Mouse (Mus musculus): ENCODE data around the gene Gm10160.

Gm10160 gene

DNA sequence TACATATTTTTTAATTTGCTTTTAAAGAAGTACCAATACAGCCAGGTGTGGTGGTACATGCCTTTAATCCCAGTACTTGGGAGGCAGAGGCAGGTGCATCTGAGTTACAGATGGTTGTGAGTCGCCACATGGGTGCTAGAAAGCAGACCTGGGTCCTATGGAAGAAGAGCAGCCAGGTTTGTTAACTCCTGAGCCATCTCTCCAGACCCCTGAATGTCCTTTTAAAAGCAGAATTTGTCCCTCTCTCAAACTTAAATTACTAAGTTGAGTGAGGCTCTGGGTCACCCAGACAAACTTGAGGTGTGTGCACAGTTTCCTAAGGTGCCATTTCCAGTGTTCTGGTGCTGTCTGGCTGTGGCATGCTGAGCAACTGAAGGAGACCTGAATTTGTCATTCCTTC, at the start of gene Gm10160:
Gm10160 (minus strand) TSS at position 101 of the 400 bp plus-strand sequence.
- DNase-seq: no peak

DNA sequence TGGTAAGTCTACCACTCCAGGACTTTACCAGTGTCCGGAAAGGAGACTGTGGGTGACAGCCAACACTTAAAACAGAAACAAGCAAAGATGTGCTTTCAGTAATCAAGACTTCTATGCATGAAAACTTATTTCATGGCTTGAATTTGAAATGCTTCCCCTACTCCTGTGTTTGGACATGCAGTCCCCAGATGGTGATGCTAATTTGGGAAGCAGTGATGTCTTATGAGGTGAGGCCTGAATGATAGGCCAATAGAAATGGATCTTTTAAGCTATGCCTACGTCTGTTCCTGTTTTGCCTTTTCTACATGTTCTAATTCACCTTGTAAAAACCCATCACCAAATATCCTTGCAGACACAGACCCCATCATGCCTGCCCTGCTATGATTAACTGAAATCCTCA, 49.3 kb upstream of the Gm10160 start:
- DNase-seq: no peak

DNA sequence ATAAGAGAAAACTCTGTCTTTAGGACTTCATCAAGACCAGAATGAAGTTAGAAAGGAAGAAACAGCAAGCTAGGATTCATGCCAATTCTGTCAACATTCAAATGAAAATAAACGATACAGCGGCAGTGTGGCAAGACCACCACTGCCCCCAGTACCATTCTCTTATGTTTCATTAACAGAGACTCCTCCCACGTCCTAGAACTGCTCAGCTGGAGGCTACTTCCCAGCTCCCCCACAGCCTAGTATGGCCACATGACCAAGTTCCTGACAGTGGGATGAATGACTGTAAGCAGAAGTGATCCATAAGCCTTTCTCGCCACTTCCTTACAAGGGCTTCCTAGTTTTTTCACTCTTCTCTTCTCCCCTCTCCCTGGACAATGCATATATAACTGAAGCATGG, 48.5 kb upstream of the Gm10160 start:
- no peak for DNase-seq

DNA sequence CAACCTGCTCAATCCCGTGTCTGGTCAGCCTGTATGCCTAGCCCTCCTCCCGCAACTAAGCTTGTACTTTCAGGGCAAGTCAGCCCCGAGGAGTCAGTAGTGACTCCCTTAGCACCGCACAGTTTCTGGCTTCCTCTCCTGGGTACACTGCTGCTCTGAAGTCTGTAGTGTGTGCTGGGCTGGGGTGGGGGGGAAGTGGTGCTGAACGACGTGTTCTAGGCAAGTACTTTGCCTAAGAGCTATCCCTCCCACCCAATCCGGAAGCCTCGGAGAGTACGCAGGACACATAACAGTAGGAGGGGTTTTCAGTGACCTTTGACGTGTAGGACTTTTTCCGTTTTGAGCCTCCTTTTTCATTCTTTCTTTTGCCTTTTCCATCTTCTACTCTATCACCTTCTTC, 43.8 kb upstream of the Gm10160 start:
- no peak for DNase-seq

DNA sequence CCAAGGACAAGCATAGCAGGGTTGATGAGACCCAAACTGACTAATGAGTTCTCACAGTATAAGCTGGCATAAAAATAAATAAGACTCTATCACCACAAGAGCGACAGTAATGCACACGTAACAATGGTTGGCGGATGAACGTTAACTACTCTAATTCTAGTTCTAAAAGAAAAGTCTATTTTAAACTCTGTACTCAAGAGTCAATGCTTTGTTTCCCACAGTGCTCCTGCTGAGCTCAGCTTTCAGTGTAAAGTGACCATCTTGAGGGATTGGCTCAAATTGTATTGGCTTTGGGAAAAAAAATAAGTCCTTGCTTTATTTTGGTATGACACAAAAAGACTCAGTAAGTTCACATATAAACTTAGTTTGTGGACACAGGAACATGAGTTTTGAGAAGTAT, 29.5 kb upstream of the Gm10160 start:
- DNase-seq: no peak

DNA sequence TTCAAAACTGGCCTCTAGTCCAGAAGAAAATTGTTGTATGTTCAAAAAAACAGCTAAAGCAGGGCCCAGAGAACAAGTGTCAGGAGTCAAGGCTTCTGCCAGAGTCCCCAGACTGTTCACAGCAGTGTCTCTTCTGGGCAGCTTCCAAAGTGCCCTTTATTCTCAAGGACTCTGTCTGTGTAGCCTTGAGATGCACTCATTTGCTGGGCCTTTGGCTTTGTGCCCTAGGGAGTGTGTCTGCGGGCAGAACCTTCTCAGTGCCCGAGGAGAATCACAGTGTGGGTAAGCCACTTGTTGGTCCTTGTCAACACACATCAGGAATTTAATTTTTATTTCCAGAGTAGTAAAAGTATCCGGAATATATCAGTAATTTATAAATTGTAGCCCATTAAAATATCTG, 26.0 kb upstream of the Gm10160 start:
- DNase-seq: peak in 1 of 2 experiments; percentile 42

DNA sequence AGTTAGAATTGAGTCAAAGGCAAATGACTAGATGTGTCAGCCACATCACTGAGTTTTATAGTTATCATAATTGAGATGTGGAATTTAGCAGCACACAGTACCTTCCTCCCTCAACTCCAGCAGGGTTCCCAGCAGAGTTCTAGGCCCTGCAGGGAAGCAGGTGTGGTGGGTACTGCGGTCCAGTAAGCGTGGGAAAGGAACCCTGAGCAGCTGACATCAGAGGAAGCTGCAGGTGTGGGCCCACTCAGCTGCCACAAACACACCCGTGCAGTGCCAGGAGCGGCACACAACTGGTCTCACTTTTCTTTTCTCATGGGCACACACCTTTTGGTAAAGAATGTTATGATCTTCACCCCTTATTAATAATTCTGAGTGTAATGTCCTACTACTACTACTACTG, 25.2 kb upstream of the Gm10160 start:
- no peak for DNase-seq

DNA sequence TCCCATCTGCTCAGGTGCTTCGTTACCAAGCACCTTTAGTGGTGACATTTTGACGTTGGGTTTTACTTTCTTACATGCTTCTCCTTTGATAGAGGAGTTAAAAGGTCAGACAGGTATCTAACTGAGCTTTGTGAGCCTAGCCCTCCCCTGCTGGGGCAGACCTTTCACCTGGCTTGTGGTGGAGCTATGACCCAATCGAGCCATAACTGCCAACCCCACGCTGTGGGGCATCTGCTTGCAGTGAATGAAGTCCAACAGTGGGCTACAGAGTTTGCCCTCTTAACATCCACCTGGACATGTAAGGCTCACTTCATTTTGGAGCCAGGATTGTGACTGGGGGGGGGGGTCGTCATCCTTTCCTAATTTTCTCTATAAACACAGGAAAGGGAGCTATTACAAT, 24.7 kb upstream of the Gm10160 start:
- peak; percentile 35 to 52 for DNase-seq

DNA sequence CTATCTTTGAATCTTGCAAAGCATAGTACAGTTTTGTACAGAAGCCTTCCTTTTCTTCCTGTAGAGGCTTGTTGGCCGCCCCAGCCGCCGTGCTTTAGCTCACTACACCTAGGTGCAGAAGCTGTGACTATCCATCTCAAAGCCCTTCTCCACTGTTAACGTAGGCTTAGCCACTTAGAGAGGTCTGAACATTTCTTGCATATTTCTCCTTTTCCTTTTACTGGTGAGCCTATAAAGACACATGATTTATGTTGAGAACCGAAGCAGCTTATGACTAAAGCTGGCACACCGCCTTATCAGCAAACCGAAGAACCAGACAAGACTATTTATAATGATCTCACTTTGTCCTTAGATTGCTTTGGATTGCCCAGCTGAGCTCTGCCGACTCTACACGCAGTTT, 19.8 kb upstream of the Gm10160 start:
- DNase-seq: no peak

DNA sequence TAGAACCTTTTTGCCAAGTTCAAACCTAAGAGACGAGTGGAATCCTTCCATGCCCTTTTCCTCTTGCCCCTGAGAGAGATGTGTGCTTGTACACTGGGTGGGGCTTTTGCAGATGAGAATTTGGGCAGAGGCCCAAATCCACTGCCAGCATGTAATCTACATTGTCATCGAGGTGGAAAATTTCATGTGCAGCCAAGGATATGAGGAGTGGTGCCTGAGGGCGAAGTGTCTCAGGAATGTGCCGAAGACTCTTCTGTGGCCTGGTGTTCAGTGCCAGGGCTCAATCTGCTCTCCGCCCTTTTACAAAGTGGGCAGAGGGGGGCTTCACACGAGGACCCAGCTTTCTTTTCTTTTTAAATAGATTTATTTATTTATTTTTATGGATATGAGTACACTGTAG, 19.0 kb upstream of the Gm10160 start:
- DNase-seq: no peak

DNA sequence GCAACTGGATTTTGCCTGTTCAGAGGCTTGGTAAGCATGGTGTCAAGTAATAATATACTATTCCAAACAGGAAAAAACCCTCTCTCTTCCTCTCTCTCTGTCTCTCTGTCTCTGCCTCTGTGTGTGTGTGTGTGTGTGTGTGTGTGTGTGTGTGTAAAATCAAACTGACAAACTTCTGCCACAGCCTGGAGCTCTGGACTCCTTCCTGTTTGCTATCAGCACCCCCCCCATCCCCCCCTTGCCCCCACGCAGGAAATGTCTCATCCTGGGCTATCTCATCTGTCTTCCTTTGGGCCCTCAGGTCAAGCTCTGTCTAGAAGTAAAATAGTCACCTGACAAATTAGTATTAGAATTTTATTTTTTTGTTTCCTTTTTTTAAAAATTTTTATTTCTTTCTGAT, 18.2 kb upstream of the Gm10160 start:
- DNase-seq: no peak

DNA sequence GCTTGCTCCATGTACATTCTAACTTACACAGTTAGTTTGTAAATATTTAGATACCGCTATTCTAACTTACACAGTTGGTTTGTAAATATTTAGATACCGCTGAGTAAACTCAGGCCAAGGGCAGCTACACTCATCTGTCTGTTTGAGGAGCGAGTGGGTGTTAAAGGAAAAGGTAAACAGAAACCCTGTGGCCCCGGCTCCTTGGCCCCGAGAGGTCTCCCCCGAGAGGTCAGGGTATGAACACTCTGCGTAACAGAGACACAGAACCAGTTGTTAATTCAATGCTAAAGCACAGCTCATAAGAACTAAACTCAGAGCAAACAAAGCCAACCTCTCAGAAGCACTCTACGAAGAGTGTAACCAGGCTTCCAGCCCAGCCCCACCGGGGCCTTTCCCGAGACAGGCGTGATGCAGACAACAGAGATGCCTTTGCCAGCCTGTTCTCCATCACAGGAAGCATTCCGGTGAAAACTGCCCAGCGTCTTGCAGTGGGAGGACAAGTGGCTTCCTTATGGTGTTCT, 17.0 kb upstream of the Gm10160 start:
- no peak for DNase-seq

DNA sequence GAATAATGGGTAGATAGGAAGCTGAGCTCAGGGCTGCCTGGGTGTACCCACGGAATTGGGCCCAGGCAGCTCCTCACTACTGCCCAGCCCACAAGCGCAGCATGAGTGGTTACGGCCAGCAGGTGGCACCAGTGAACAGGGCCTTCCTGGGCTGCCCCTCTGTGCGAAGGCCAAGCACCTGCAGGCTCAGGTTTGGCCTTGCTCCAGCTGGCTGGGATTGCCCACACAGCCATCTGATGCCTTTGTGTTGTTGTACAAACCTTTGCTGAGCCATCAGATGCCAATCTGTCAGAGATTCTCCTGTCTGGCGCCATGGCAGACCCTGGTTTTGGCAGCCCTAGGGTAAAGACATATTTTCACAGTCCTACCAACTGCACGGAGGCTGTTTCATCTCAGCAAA, 12.6 kb upstream of the Gm10160 start:
- peak; percentile 99 to 100 for DNase-seq

DNA sequence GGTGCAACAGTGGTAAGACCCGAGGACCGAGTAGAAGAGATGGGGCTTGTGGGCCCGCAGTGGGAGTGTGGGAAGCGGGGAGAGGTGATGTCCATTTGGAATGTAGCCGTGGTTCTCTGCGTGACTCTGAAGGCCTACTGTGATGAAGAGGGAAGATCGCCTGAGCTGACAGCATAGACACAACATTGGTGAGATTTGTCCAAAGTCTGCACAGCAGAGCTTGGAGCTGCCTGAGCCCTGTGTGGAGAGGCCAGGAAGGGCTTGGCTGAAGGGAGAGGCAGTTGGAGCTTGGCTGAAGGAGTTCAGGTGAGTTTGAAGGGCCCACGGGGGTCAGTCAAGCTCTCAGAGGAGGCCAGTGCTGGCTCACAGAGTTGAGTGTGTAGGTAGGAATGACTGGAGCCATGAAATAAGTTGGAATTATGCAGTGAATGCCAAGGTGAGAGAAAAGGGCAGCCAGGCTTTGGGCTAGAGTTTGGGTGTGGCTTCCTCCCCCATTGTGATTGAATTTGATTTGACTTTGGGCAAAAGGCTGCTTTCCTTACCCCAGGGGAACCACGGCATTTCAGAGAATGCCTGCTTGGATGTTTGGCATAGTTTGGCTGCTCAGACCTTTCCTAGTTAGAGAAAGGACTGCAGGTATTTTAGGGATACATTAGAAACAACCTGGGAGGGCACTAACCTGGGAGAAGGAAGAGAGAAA, 11.8 kb upstream of the Gm10160 start:
- no peak for DNase-seq

DNA sequence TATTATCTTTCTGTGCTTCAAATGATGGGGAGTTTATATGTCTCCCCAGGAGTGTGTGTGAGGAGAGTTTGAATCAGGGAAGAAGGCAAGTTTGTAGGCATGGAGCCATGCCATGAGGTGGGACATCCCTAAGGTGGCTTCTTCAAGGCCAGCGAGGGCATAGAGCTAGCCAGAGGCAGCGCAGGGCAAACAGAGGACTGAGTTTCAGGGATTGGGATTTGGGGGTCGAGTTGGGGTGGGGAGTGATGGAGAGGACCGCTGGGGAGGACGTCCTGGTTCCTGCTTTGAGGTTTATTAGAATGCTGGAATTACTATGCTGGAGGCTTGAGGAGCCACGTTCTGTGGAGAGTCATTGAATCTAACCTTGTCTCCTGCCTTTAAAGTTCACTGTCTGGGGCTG, 10.3 kb upstream of the Gm10160 start:
- no peak for DNase-seq

DNA sequence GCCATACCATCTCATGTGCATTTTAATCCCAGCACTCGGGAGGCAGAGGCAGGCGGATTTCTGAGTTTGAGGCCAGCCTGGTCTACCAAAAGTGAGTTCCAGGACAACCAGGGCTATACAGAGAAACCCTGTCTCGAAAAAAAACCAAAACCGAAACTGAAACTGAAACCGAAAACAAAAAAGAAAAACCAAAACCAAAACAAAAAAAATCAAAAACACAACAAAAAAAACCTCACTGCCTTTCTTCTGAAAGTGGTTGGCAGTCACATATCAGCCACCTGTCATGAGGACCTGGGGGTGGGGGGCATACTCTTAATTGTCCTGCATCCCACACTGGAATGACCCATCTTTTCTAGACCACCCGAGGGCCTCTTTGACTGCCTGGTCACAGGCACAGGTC, 9.0 kb upstream of the Gm10160 start:
- no peak for DNase-seq

DNA sequence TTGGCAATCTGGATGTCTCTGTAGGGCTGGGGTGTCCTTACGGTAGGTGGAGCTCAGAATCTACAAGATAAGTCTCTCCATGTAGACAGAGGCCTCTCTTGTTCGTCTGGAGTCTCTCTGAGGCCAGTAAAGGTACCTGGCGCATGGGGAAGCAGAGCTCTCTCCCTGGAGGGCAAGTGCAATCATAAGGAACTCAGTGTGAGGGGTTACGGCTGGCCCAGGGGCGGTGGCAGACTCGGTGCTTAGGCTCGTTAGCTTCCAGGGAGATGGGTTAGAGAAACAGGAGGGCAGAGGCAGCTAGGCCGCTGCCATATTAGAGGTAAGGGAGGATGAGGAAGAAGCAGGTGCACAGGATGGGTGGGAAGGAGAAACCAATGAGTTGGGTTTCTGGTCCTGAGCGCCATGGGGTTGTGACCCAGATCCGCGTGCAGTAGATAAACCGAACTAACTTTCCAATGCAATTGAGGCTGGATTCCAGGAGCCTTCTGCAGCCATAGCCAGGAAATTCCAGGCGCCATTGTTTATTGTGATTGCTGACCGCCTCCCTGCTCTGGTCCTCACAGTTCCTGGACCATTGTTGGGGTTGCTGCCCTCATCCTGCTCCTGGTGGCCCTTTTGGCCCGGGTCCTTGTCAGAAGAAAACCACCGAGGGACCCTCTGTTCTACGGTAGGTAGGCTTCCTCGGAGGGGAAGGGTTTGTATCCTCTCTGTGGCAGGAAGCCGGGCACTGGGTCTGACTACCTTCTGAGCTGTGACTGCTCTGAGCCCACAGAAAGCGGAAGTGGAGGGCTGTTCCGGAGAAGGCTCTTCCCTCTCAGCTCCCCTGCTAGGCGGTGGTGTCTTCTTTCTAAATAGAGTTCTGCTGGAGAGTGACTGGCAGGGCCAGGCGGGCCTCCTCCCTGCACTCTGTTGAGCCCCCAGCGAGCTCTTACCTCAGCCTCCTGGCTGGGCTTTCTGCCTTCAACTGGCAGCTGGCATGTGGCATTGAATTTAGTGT, 7.3 kb upstream of the Gm10160 start:
- no peak for DNase-seq

DNA sequence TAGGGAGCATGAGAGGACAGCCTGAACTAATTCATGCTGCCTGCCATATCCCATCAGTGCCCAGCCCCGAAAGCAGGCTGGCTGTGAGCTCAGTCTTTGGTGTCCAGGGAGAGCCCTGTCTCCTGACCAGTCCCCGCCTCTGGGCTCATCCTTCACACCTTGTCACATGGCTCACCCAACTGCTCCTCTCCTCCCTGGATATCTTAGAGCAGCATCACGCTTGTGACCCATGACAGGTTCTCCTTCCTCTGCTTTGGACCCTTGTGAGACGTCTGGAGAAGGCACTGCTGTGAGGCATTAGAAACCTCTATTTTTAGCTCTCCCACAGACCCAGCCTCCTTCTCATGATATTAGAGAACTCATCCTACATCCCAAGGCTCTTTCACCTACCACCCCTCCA, 6.3 kb upstream of the Gm10160 start:
- DNase-seq: no peak

DNA sequence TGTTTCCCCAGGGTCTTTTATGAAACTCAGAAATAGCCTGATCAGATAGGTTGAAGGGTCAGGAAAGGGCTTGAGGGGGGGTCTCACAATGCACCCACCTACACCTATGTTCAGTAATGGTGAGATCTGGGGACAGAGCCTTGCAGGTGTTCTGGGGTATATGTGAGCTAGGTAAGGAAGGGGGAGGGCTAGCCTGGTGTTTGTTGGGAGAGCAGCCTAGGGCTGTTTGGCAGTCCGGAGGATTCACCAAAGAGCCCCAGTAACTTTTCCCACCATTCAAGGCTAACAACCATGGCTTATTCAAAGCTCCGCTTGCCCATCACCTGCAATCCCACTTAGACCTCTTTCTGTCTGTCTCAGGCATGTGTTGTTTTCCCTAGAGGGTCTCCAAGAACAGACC, 5.9 kb upstream of the Gm10160 start:
- no peak for DNase-seq

DNA sequence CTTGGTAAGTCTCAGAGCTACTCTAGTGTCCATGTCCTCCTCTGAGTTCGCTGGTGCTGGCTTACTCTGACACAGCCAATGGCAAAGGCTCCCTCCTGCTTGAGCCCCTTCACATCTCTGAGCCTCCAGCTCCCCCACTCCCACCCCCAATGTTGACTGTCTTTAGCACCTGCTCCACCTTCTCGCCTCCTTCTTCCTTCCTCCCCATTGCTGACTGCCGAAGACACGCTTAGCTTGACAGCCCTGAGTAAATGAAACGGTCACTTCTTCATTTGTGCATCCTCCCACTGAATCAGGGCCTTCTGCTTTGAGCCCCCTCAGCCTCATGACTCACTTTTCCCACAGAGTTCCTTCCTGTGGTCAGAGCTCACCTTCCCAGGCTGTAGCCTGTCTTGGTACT, 5.4 kb upstream of the Gm10160 start:
- DNase-seq: no peak

DNA sequence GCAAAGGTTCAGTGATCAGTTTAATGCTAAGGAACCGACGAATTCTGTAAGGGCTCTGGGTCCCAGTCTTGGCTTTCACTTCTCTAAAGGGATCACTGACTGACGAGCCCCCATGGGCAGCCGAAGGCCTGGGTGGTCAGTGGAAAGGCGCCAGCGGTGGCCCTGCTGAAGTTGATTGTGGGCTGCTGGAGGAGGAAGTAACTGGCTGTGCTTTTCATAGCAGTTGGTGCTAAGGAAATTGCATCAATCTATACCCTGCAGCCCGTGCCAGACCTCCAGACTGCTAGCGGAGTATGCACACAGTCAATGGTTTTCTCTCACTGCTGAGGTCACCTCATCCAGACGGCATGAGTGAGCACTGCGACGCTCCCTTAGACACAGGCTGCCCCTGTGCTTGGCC, 4.5 kb upstream of the Gm10160 start:
- DNase-seq: no peak

DNA sequence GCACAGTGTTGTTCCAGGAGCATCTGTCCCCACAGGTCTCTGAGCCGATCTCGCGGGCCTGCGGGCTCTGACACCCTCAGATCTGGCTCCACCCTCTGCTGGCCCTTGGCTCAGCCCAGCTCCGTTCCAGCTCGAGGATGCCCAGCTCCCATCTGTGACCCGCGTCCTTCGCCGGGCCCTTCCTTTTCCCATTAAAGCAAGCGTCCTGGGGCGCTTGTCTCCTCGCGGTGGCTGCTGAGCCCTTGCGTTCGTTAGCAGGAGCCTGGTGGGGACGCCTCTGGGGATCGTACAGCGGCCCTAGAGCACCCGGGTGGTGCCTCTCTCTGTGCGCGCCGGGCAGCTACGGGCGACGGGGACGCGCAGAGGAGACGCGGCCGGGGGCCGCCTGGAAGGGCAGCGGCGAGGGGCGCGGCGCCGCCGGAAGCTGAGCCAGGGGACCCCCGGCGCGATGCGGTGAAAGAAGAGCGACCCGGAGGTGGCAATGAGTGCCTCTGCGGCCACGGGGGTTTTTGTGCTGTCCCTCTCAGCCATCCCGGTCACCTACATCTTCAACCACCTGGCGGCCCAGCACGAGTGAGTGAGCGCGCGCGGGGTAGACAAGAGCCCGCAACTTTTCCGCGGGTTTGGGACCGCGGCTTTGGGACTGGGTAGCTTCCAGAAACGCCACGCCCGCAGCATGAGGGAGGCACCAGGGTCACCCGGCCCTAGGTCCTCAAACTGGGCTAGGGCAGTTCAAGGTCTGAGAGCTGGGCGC, 3.6 kb upstream of the Gm10160 start, which contains the start of gene Tm6sf1:
Tm6sf1 (plus strand) TSS at position 34 of the 754 bp plus-strand sequence.
- DNase-seq: peak in 1 of 2 experiments; percentile 43

DNA sequence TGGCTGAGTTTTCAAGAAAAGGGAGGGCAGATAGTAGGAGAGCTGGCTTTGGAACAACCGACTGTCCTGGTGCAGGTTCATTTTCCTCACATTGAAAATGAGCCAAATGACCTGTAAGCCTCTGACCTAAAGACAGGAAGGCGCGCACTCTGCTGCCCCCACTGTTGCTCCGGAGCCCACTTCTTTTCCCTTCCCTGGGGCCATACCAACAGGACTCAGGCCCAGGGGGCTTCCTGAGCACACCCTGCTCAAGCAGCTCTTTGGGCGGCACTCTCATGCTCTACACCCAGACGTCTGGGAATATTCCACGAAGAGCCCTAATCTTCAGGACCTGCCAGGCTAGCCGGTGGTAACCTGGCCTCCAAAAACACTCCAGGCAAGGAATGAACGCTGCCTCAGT, 2.6 kb upstream of the Gm10160 start:
- DNase-seq: no peak
